Mouse (Mus musculus) erythroblast, embryonic 14.5 days (primary cell): ENCODE data around the gene Notch1. TPM values are rescaled to one million over a fixed set of nuclear protein-coding genes. Genes with fewer than 3 reads are reported as not detected.

Experiments
- H3K27me3 ChIP-seq: 2 replicates; pipeline ENCODE4 v1.6.1; 2012; ENCODE audit warnings: inconsistent platforms; ENCODE audit not compliant: control insufficient read depth
- H3K36me3 ChIP-seq: 2 replicates; pipeline ENCODE4 v1.6.1; 2012; ENCODE audit warnings: mild to moderate bottlenecking, inconsistent platforms; ENCODE audit not compliant: control insufficient read depth
- H3K4me1 ChIP-seq: 2 replicates; pipeline ENCODE4 v1.6.1; 2012; ENCODE audit warnings: inconsistent platforms; ENCODE audit not compliant: control insufficient read depth
- H3K4me3 ChIP-seq: replicated peaks from 2 replicates; pipeline ENCODE3; 2012; ENCODE audit warnings: moderate library complexity, mild to moderate bottlenecking, inconsistent platforms
- H3K9me3 ChIP-seq: 2 replicates; pipeline ENCODE4 v1.6.1; 2012; ENCODE audit warnings: low read length, inconsistent platforms, mixed read lengths; ENCODE audit not compliant: control insufficient read depth
- GATA1 ChIP-seq: IDR thresholded peaks from 2 replicates; pipeline ENCODE4 v1.6.1; 2012; ENCODE audit warnings: low read length, inconsistent platforms, mixed read lengths
- TAL1 ChIP-seq: IDR thresholded peaks from 3 replicates; pipeline ENCODE4 v1.6.1; 2012; ENCODE audit warnings: low read length, inconsistent platforms, mixed read lengths
- polyA plus RNA-seq: library from polyadenylated mRNA; stranded (reverse); fragments of >175 nt; gene quantifications from 2 replicates; pipeline ENCODE4 v1.2.3, GENCODE M21; 2012

Gene Notch1
- polyA plus RNA-seq, result 0.07 and 0.41 TPM in 2 replicates

- Histone ChIP-seq H3K4me1 (no peaks in the 10 kb centered on the region), H3K27me3 (no peaks in the 10 kb centered on the region), H3K4me3 (no peak within 1 kb of the TSS), H3K9me3 (no peaks in the 10 kb centered on the region), H3K36me3 (no peaks in the 10 kb centered on the region)
- TF ChIP-seq GATA1, result no peak
- TF ChIP-seq TAL1, result no peak
Observed at GRCm38 (mm10) chr2:26516275-26516674, at the start of gene Notch1. Gene Notch1 (minus strand): TSS chr2:26516663.

DNA sequence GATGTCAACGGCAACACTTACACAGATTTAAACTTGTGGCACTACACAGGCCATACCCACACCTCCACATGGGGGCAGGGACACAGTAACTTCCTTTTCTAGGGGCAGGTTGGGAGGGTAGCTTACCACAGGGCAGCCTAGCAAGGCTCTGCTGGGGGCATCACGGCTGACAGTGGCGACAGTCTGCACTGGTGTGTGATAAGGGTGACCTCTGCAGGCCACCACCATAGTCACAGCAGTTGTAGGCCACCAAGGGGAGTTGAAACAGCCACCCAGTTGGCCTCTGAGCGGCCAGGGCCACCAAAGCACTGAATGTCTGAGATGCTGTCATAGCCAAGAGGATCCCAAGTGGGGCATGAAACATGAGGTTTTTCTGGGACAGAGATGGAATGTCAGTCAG is 49.8 kb upstream of the Notch1 start:
- H3K4me1 ChIP-seq, result peaks cover 4% of the 10 kb centered on the region; the same call in 1 of the 2 replicates
- H3K27me3 ChIP-seq, result no peaks in the 10 kb centered on the region
- no peak overlapping the region for H3K4me3 ChIP-seq
- no peaks in the 10 kb centered on the region for H3K9me3 ChIP-seq
- H3K36me3 ChIP-seq, result no peaks in the 10 kb centered on the region
- TF ChIP-seq GATA1, result no peak
- TF ChIP-seq TAL1, result no peak

DNA sequence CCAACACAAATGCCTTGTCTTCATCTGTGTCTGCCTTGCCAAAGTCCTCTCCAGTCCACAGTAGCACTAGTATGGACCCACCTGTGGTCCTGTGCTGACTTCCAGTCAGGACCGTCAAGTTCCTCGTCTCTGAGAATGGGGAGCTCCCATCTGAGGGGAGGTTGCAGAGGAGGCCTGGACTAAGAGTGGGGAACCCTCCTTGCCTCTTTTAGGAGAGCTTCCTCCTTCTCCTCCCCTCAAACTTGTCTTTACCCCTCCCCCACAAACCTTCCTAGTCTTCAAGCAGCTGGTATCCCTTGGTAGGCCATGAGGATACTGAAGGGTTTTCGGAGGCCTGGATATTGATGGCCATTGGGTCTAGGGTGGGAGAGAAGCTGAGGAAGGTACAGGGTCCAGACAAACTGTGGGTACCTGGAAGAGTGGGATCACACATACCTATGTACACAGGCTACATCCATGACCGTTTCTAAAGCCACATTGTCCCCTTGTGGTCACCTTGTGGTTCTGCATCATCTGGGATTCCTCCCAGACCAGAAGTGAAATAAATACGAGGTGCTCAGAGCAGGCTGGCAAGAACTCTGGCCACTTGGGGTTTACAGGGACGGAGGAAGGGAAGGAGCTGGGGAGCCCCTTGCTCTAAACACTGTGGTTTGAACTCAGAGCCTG is 45.0 kb upstream of the Notch1 start:
- H3K36me3 ChIP-seq, result no peaks in the 10 kb centered on the region
- TF ChIP-seq TAL1 (no peak), GATA1 (no peak)
- no peaks in the 10 kb centered on the region for H3K4me1 ChIP-seq
- H3K9me3 ChIP-seq, result no peaks in the 10 kb centered on the region
- no peak overlapping the region for H3K4me3 ChIP-seq
- no peaks in the 10 kb centered on the region for H3K27me3 ChIP-seq

DNA sequence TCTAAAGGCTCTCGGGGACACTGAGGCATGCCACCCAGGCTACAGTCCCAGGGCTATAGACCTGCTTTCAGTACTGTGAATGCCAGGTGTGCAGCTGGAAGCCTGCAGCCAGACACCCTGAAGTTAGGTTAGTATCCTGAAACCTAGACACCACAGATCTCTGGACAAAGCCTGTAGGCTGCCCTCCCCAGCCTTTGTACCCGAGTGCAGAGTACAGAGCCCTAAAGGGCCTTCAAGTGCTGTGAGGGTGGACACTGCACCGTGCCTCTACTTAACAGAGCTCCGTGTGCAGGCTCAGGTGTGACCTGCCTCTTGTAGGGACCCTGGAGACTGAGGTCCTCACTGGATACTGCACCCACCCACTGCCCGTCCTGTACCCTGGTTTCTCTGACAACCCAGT is 44.0 kb upstream of the Notch1 start:
- H3K9me3 ChIP-seq, result no peaks in the 10 kb centered on the region
- no peak overlapping the region for H3K4me3 ChIP-seq
- TF ChIP-seq TAL1 (no peak), GATA1 (no peak)
- no peaks in the 10 kb centered on the region for H3K27me3 ChIP-seq
- no peaks in the 10 kb centered on the region for H3K36me3 ChIP-seq
- H3K4me1 ChIP-seq, result no peaks in the 10 kb centered on the region

GRCm38 (mm10) chr2:26556535-26556993 is 40.1 kb upstream of the Notch1 start:
- TF ChIP-seq GATA1, result no peak
- no peak for TF ChIP-seq TAL1
- no peaks in the 10 kb centered on the region for H3K36me3 ChIP-seq
- H3K9me3 ChIP-seq, result no peaks in the 10 kb centered on the region
- no peaks in the 10 kb centered on the region; the same call in 1 of the 2 replicates for H3K4me1 ChIP-seq
- no peak overlapping the region for H3K4me3 ChIP-seq
- no peaks in the 10 kb centered on the region for H3K27me3 ChIP-seq

DNA sequence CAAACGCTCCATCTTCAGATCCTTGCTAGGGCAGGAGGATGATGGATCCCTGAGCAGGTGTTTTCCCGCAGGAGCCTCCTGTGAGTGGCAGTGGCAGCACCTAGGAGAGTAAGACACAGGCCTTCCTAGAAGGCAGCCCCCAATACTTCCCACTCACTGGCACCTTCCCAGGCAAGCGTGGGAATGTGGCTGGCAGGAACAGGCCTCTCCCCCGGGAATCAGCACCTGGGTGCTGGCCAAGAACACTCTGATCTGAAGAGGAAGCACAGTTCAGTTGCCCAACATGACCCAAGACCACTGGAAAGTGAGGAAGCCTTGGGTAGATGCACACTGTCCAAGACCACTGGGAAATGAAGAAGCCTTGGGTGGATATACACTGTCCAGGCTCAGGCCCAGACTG is 38.6 kb upstream of the Notch1 start:
- Histone ChIP-seq H3K4me1 (no peaks in the 10 kb centered on the region; the same call in 1 of the 2 replicates), H3K36me3 (no peaks in the 10 kb centered on the region), H3K4me3 (no peak overlapping the region), H3K9me3 (no peaks in the 10 kb centered on the region), H3K27me3 (no peaks in the 10 kb centered on the region)
- TF ChIP-seq GATA1 (no peak), TAL1 (no peak)

GRCm38 (mm10) chr2:26553904-26554303 is 37.4 kb upstream of the Notch1 start:
- Histone ChIP-seq H3K27me3 (no peaks in the 10 kb centered on the region), H3K4me1 (no peaks in the 10 kb centered on the region; the same call in 1 of the 2 replicates), H3K36me3 (no peaks in the 10 kb centered on the region), H3K9me3 (no peaks in the 10 kb centered on the region), H3K4me3 (no peak overlapping the region)
- TF ChIP-seq TAL1, result no peak
- no peak for TF ChIP-seq GATA1

DNA sequence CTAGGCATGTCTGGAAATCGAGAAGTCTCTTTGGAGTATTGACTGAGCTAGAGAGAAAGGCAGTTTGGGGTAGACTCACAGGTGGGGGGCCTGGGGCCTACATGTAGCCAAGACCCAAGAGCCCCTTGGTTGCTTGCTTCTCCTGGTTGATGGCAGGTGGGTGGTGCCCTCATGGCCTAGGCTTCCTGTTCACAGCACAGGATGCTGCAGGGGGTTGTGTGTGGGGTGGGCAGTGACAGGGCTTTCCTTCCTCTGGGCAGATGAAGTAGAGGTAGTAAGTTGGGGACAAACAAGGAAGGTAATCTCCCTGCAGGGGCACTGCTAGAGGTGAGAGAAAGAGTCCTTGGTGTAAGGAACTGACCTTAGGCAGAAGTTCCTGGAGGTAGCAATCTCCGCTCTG is 35.6 kb upstream of the Notch1 start:
- H3K27me3 ChIP-seq, result no peaks in the 10 kb centered on the region
- H3K9me3 ChIP-seq, result no peaks in the 10 kb centered on the region
- TF ChIP-seq GATA1 (no peak), TAL1 (no peak)
- no peak overlapping the region for H3K4me3 ChIP-seq
- H3K36me3 ChIP-seq, result no peaks in the 10 kb centered on the region
- H3K4me1 ChIP-seq, result no peaks in the 10 kb centered on the region; the same call in 1 of the 2 replicates

- no peak for TF ChIP-seq GATA1
- TF ChIP-seq TAL1, result no peak
- H3K4me1 ChIP-seq, result no peaks in the 10 kb centered on the region; the same call in 1 of the 2 replicates
Observed at GRCm38 (mm10) chr2:26551446-26551845, 35.0 kb upstream of the Notch1 start.

DNA sequence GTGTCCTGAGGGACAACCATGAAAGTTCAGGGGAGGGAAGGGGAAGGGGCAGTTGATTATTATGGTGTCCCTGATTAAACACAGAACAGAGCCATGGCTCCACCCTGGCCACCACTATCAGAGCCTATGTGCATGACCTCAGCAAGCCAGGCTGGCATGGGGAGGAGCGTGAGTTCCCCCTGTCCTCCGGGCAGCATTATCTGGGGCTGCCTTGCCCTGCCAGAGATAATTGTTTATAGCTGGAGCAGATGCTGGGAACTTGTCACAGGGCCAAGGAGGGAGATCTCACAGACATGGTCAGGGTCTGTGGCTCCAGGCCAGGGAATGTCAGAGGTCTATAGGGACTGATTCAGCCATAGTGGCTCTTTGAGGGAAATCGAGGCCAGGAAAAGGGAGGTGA is 34.3 kb upstream of the Notch1 start:
- Histone ChIP-seq H3K4me3 (no peak overlapping the region), H3K4me1 (no peaks in the 10 kb centered on the region; the same call in 1 of the 2 replicates), H3K36me3 (no peaks in the 10 kb centered on the region), H3K27me3 (no peaks in the 10 kb centered on the region), H3K9me3 (no peaks in the 10 kb centered on the region)
- TF ChIP-seq GATA1, result no peak
- no peak for TF ChIP-seq TAL1

More at GRCm38 (mm10) chr2:26551446-26551845, 35.0 kb upstream of the Notch1 start:
- Histone ChIP-seq H3K27me3 (no peaks in the 10 kb centered on the region), H3K36me3 (no peaks in the 10 kb centered on the region), H3K9me3 (no peaks in the 10 kb centered on the region), H3K4me3 (no peak overlapping the region)
